Mouse (Mus musculus): ENCODE results near the gene Rnaseh1. TPM values are rescaled to one million over a fixed set of nuclear protein-coding genes. Genes with fewer than 3 reads are reported as not detected.

The Rnaseh1 gene
- polyA plus RNA-seq, 1 experiment from 2014 or later = 30.8 TPM

GRCm38 (mm10) chr12:28635535-28636476, 13.6 kb upstream of the Rnaseh1 start, which contains the start of gene Rps7:
TSS of gene Rps7 (minus strand) at chr12:28635953.
- H3K9me3 ChIP-seq (ENCODE audit: control insufficient read depth, low read length) = no peaks in the 10 kb centered on the region
- 3% methylated on average over 69 of the region's 69 CpGs for WGBS
- ATAC-seq (replicated peaks; ENCODE audit: low FRiP score) (peak; percentile 94), DNase-seq (ENCODE audit: low spot score) (peak; percentile 88)
- H3K9ac ChIP-seq (ENCODE audit: low read depth, low read length) = peak within 1 kb of the TSS; percentile 99
- H3K36me3 ChIP-seq (ENCODE audit: control insufficient read depth, insufficient read depth, low read length) = peaks cover 35% of the 10 kb centered on the region
- peaks cover 23% of the 10 kb centered on the region for H3K4me1 ChIP-seq (replicated peaks; ENCODE audit: control insufficient read depth, insufficient read depth, low read length)
- H3K4me2 ChIP-seq = peak within 1 kb of the TSS; percentile 83
- H3K4me3 ChIP-seq (ENCODE audit: low read depth, low read length) = peak within 1 kb of the TSS; percentile 95
- peak within 1 kb of the TSS; percentile 77 for H3K27ac ChIP-seq (ENCODE audit: low read depth, low read length)
- no peaks in the 10 kb centered on the region for H3K27me3 ChIP-seq (replicated peaks; ENCODE audit: control insufficient read depth, insufficient read depth, low read length)

- peak overlapping the region; percentile 95 for H3K4me3 ChIP-seq (ENCODE audit: low read depth, low read length)
- H3K4me1 ChIP-seq (replicated peaks; ENCODE audit: control insufficient read depth, insufficient read depth, low read length) = peaks cover 23% of the 10 kb centered on the region
- H3K9me3 ChIP-seq (ENCODE audit: control insufficient read depth, low read length) = no peaks in the 10 kb centered on the region
- ATAC-seq (replicated peaks; ENCODE audit: low FRiP score) = no peak
- 67% methylated on average over 6 of the region's 6 CpGs for WGBS
- H3K36me3 ChIP-seq (ENCODE audit: control insufficient read depth, insufficient read depth, low read length) = peaks cover 28% of the 10 kb centered on the region
- peak overlapping the region; percentile 77; the same call in 1 of the 2 replicates for H3K27ac ChIP-seq (ENCODE audit: low read depth, low read length)
- no peaks in the 10 kb centered on the region for H3K27me3 ChIP-seq (replicated peaks; ENCODE audit: control insufficient read depth, insufficient read depth, low read length)
- H3K4me2 ChIP-seq = peak overlapping the region; percentile 63
- peak overlapping the region; percentile 68 for H3K9ac ChIP-seq (ENCODE audit: low read depth, low read length)
- no peak for DNase-seq (ENCODE audit: low spot score)
Observed at GRCm38 (mm10) chr12:28636543-28636942, 12.9 kb upstream of the Rnaseh1 start.

- 53% methylated on average over 2 of the region's 2 CpGs for WGBS
- ATAC-seq (replicated peaks; ENCODE audit: low FRiP score) = no peak
Observed at GRCm38 (mm10) chr12:28638778-28639177, 10.6 kb upstream of the Rnaseh1 start.

GRCm38 (mm10) chr12:28662628-28663027, 13.2 kb downstream of the Rnaseh1 start:
- H3K9me3 ChIP-seq (ENCODE audit: control insufficient read depth, low read length) = no peaks in the 10 kb centered on the region
- no peak overlapping the region for H3K27ac ChIP-seq (ENCODE audit: low read depth, low read length)
- 76% methylated on average over 4 of the region's 4 CpGs for WGBS
- no peak overlapping the region for H3K9ac ChIP-seq (ENCODE audit: low read depth, low read length)
- H3K27me3 ChIP-seq (replicated peaks; ENCODE audit: control insufficient read depth, insufficient read depth, low read length) = no peaks in the 10 kb centered on the region
- no peak for ATAC-seq (replicated peaks; ENCODE audit: low FRiP score)
- DNase-seq (ENCODE audit: low spot score) = no peak
- no peak overlapping the region for H3K4me2 ChIP-seq
- peaks cover 15% of the 10 kb centered on the region; the same call in 1 of the 2 replicates for H3K36me3 ChIP-seq (ENCODE audit: control insufficient read depth, insufficient read depth, low read length)
- H3K4me1 ChIP-seq (replicated peaks; ENCODE audit: control insufficient read depth, insufficient read depth, low read length) = peaks cover 3% of the 10 kb centered on the region; the same call in 1 of the 2 replicates
- no peak overlapping the region for H3K4me3 ChIP-seq (ENCODE audit: low read depth, low read length)

More at GRCm38 (mm10) chr12:28638778-28639177, 10.6 kb upstream of the Rnaseh1 start:
- no peak overlapping the region for H3K4me2 ChIP-seq
- no peaks in the 10 kb centered on the region for H3K9me3 ChIP-seq (ENCODE audit: control insufficient read depth, low read length)
- H3K4me1 ChIP-seq (replicated peaks; ENCODE audit: control insufficient read depth, insufficient read depth, low read length) = peaks cover 5% of the 10 kb centered on the region
- H3K36me3 ChIP-seq (ENCODE audit: control insufficient read depth, insufficient read depth, low read length) = peaks cover 6% of the 10 kb centered on the region
- H3K9ac ChIP-seq (ENCODE audit: low read depth, low read length) = no peak overlapping the region
- 0 out of 2 replicates have a peak, but pooled peaks cover 2% of the 10 kb centered on the region for H3K27me3 ChIP-seq (replicated peaks; ENCODE audit: control insufficient read depth, insufficient read depth, low read length)
- no peak overlapping the region for H3K4me3 ChIP-seq (ENCODE audit: low read depth, low read length)
- no peak overlapping the region for H3K27ac ChIP-seq (ENCODE audit: low read depth, low read length)
- no peak for DNase-seq (ENCODE audit: low spot score)

- Histone ChIP-seq H3K9me3 (ENCODE audit: control insufficient read depth, low read length) (no peaks in the 10 kb centered on the region), H3K4me1 (replicated peaks; ENCODE audit: control insufficient read depth, insufficient read depth, low read length) (peaks cover 3% of the 10 kb centered on the region; the same call in 1 of the 2 replicates), H3K27ac (ENCODE audit: low read depth, low read length) (no peak overlapping the region), H3K27me3 (replicated peaks; ENCODE audit: control insufficient read depth, insufficient read depth, low read length) (no peaks in the 10 kb centered on the region), H3K4me2 (no peak overlapping the region), H3K9ac (ENCODE audit: low read depth, low read length) (no peak overlapping the region), H3K4me3 (ENCODE audit: low read depth, low read length) (no peak overlapping the region), H3K36me3 (ENCODE audit: control insufficient read depth, insufficient read depth, low read length) (no peaks in the 10 kb centered on the region)
- WGBS = 63% methylated on average over 4 of the region's 4 CpGs
- no peak for DNase-seq (ENCODE audit: low spot score)
- no peak for ATAC-seq (replicated peaks; ENCODE audit: low FRiP score)
Observed at GRCm38 (mm10) chr12:28666734-28667133, 17.3 kb downstream of the Rnaseh1 start.

GRCm38 (mm10) chr12:28667287-28667686, 17.9 kb downstream of the Rnaseh1 start:
- no peak for DNase-seq (ENCODE audit: low spot score)
- H3K27me3 ChIP-seq (replicated peaks; ENCODE audit: control insufficient read depth, insufficient read depth, low read length) = no peaks in the 10 kb centered on the region
- no peaks in the 10 kb centered on the region for H3K9me3 ChIP-seq (ENCODE audit: control insufficient read depth, low read length)
- no peak overlapping the region for H3K4me3 ChIP-seq (ENCODE audit: low read depth, low read length)
- ATAC-seq (replicated peaks; ENCODE audit: low FRiP score) = no peak
- H3K36me3 ChIP-seq (ENCODE audit: control insufficient read depth, insufficient read depth, low read length) = no peaks in the 10 kb centered on the region
- H3K4me1 ChIP-seq (replicated peaks; ENCODE audit: control insufficient read depth, insufficient read depth, low read length) = peaks cover 3% of the 10 kb centered on the region; the same call in 1 of the 2 replicates
- no peak overlapping the region for H3K9ac ChIP-seq (ENCODE audit: low read depth, low read length)
- 26% methylated on average over 8 of the region's 8 CpGs for WGBS
- no peak overlapping the region for H3K27ac ChIP-seq (ENCODE audit: low read depth, low read length)
- H3K4me2 ChIP-seq = no peak overlapping the region

- H3K36me3 ChIP-seq (ENCODE audit: control insufficient read depth, insufficient read depth, low read length) = peaks cover 3% of the 10 kb centered on the region
- ATAC-seq (replicated peaks; ENCODE audit: low FRiP score) (no peak), DNase-seq (ENCODE audit: low spot score) (no peak)
- 78% methylated on average over 10 of the region's 10 CpGs for WGBS
- no peaks in the 10 kb centered on the region for H3K9me3 ChIP-seq (ENCODE audit: control insufficient read depth, low read length)
- no peak overlapping the region; the same call in 1 of the 2 replicates for H3K27ac ChIP-seq (ENCODE audit: low read depth, low read length)
- H3K27me3 ChIP-seq (replicated peaks; ENCODE audit: control insufficient read depth, insufficient read depth, low read length) = no peaks in the 10 kb centered on the region
- H3K4me1 ChIP-seq (replicated peaks; ENCODE audit: control insufficient read depth, insufficient read depth, low read length) = peaks cover 10% of the 10 kb centered on the region
- H3K9ac ChIP-seq (ENCODE audit: low read depth, low read length) = no peak overlapping the region; the same call in 1 of the 2 replicates
- H3K4me3 ChIP-seq (ENCODE audit: low read depth, low read length) = no peak overlapping the region; the same call in 1 of the 2 replicates
- H3K4me2 ChIP-seq = peak overlapping the region; percentile 91
Observed at GRCm38 (mm10) chr12:28674038-28674720, 24.8 kb downstream of the Rnaseh1 start.

- Histone ChIP-seq H3K9ac (ENCODE audit: low read depth, low read length) (peak within 1 kb of the TSS; percentile 80), H3K4me3 (ENCODE audit: low read depth, low read length) (peak within 1 kb of the TSS; percentile 69), H3K36me3 (ENCODE audit: control insufficient read depth, insufficient read depth, low read length) (peaks cover 8% of the 10 kb centered on the region), H3K27ac (ENCODE audit: low read depth, low read length) (peak within 1 kb of the TSS; percentile 82), H3K27me3 (replicated peaks; ENCODE audit: control insufficient read depth, insufficient read depth, low read length) (no peaks in the 10 kb centered on the region), H3K9me3 (ENCODE audit: control insufficient read depth, low read length) (no peaks in the 10 kb centered on the region), H3K4me1 (replicated peaks; ENCODE audit: control insufficient read depth, insufficient read depth, low read length) (peaks cover 10% of the 10 kb centered on the region), H3K4me2 (peak within 1 kb of the TSS; percentile 91)
- ATAC-seq (replicated peaks; ENCODE audit: low FRiP score) = peak; percentile 89
- 2% methylated on average over 53 of the region's 53 CpGs for WGBS
- DNase-seq (ENCODE audit: low spot score) = peak; percentile 86
Observed at GRCm38 (mm10) chr12:28675121-28675924, 25.9 kb downstream of the Rnaseh1 start, which contains the start of gene Adi1. TSS of gene Adi1 (plus strand) at chr12:28675231.

Data from liver, embryonic 11.5 days (tissue).